Mouse (Mus musculus): ENCODE results near the gene Gm26965. TPM values are rescaled to one million over a fixed set of nuclear protein-coding genes. Genes with fewer than 3 reads are reported as not detected.

Gm26965 gene
- total RNA-seq, 2 experiments from 2014 or later, result not detected

Other genes starting within 250 kb of the Gm26965 start
- gene Zfp458, start 247.7 kb downstream of the Gm26965 start, total RNA-seq (2021), result 10 to 100 TPM; 19.8 to 20.5 TPM
- gene Zfp457, start 219.7 kb downstream of the Gm26965 start, total RNA-seq (2021), result 1 to 10 TPM; 3.2 to 3.6 TPM
- 1 to 10 TPM; 2.3 to 2.5 TPM for gene Zfp595, start 193.6 kb downstream of the Gm26965 start, total RNA-seq (2021)
- gene Gm28044, start 165.6 kb downstream of the Gm26965 start, total RNA-seq (2021), result not detected
- under 1 TPM; 0.63 to 0.64 TPM for gene Zfp953, start 165.5 kb downstream of the Gm26965 start, total RNA-seq (2021)
- gene Gm28041, start 150.4 kb downstream of the Gm26965 start, total RNA-seq (2021), result not detected
- gene Zfp456, start 150.3 kb downstream of the Gm26965 start, total RNA-seq (2021), result under 1 TPM; 0.67 to 0.69 TPM
- gene Zfp429, start 126.3 kb downstream of the Gm26965 start, total RNA-seq (2021), result 1 to 10 TPM; 1.7 to 2.1 TPM
- 1 to 10 TPM; 3.1 to 5.3 TPM for gene Zfp459, start 104.7 kb downstream of the Gm26965 start, total RNA-seq (2021)
- 10 to 100 TPM in 1 of 2 experiments, 1 to 10 TPM in 1; 9.9 to 12.4 TPM for gene Zfp874a, start 74.5 kb downstream of the Gm26965 start, total RNA-seq (2021)
- 10 to 100 TPM; 14.2 to 15.1 TPM for gene Zfp874b, start 41.9 kb downstream of the Gm26965 start, total RNA-seq (2021)
- 1 to 10 TPM; 5.7 to 7.0 TPM for gene Zfp58, start 25.6 kb downstream of the Gm26965 start, total RNA-seq (2021)
- 10 to 100 TPM; 25.1 to 28.4 TPM for gene Zfp87, start within 50 bp of the Gm26965 start, total RNA-seq (2021)
- 1 to 10 TPM; 9.5 to 9.6 TPM for gene Zfp748, start 27.7 kb upstream of the Gm26965 start, total RNA-seq (2021)
- gene Zfp729b, start 83.6 kb upstream of the Gm26965 start, total RNA-seq (2021), result 10 to 100 TPM in 1 of 2 experiments, 1 to 10 TPM in 1; 8.9 to 10.1 TPM
- 1 to 10 TPM in 1 of 2 experiments, under 1 TPM in 1; 0.71 to 1.2 TPM for gene Gm49345, start 111.6 kb upstream of the Gm26965 start, total RNA-seq (2021)
- gene Zfp729a, start 111.6 kb upstream of the Gm26965 start, total RNA-seq (2021), result 1 to 10 TPM; 7.7 to 7.9 TPM
- gene Zfp738, start 160.9 kb upstream of the Gm26965 start, total RNA-seq (2021), result 10 to 100 TPM; 21.0 to 21.8 TPM
- 10 to 100 TPM; 12.7 to 16.3 TPM for gene Zfp65, start 203.0 kb upstream of the Gm26965 start, total RNA-seq (2021)
- gene Zfp85, start 229.1 kb upstream of the Gm26965 start, total RNA-seq (2021), result 1 to 10 TPM; 5.8 to 6.5 TPM